Mouse (Mus musculus) small intestine, adult 2 months (tissue): ENCODE data around the gene Atp2a1.

Source experiments
- CTCF ChIP-seq: fragments of 200-500 bp; IDR thresholded peaks from 2 replicates; pipeline ENCODE4 v1.5.1; 2012; ENCODE audit warnings: low read depth, mild to moderate bottlenecking, control low read depth, inconsistent platforms, low read length, moderate library complexity, mixed read lengths; ENCODE audit not compliant: insufficient replicate concordance, insufficient read length; ENCODE audit errors: extremely low read depth
- POLR2A ChIP-seq: fragments of 200-500 bp; IDR thresholded peaks from 2 replicates; pipeline ENCODE4 v1.6.1; 2012; ENCODE audit warnings: low read depth, mild to moderate bottlenecking, control low read depth, inconsistent platforms, low read length, moderate library complexity

GRCm38 (mm10) chr7:126463004-126463403, at the start of gene Atp2a1:
- TF ChIP-seq POLR2A (no peak), CTCF (no peak)
